Comparison of ENCODE assay signal across 8 mouse cellular contexts in the genomic region with DNA sequence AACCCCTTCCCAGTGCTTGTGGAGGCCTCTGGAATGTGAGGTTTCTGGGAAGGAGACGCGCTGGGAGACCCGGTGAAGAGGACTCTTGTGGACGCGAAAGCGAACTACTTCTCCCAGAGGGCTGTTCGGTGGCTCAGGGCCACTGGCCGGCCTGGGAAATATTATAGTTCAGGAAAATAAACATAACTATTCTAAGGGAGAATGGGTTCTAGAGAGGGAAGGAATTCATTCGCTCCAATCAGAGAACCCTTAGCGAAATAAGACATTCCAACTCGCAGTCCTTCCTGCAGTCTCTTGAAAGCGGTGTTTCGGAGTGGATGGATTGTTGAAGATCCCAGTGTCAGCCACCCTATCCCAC. TPM values are rescaled to one million over a fixed set of nuclear protein-coding genes. Genes with fewer than 3 reads are reported as not detected.
DNase-seq lines count a peak whose midpoint lies in the region; ATAC-seq and TF ChIP-seq lines count a peak whose summit lies in the region.

No protein-coding gene starts in this region.

- H3K27ac ChIP-seq in heart, postnatal 0 days (ENCODE audit: low read depth), result peak overlapping the region; percentile 99
- peak overlapping the region; percentile 93 for H3K27ac ChIP-seq in brown adipose tissue, adult 24 weeks (replicated peaks; ENCODE audit: low read depth, low read length)
- H3K27ac ChIP-seq in midbrain, embryonic 14.5 days (replicated peaks; ENCODE audit: low read depth, low read length), result peak overlapping the region; percentile 100

- DNase-seq in heart, postnatal 0 days (ENCODE audit: low spot score), result peak; percentile 63
- no peak for DNase-seq in heart, adult 9 months (ENCODE audit: low spot score in 2 of 2)
- DNase-seq in hindlimb bud, embryonic 11.5 days (ENCODE audit: extremely low spot score, low read depth, low spot score), result peak; percentile 44
- DNase-seq in midbrain, embryonic 14.5 days, result no peak
- no peak for DNase-seq in adrenal gland, postnatal 25 days
- no peak for DNase-seq in adrenal gland, postnatal 4 days (ENCODE audit: low spot score in 2 of 2)
- DNase-seq in spleen, postnatal 4 days (ENCODE audit: low spot score in 2 of 2), result no peak

- no peaks in the 10 kb centered on the region for H3K27me3 ChIP-seq in heart, postnatal 0 days (ENCODE audit: control insufficient read depth, insufficient read depth, low read length)
- no peaks in the 10 kb centered on the region for H3K27me3 ChIP-seq in midbrain, embryonic 14.5 days (ENCODE audit: control insufficient read depth, insufficient read depth, low read length)

- H3K4me1 ChIP-seq in heart, postnatal 0 days (ENCODE audit: control insufficient read depth, insufficient read depth), result peaks cover 8% of the 10 kb centered on the region
- peaks cover 4% of the 10 kb centered on the region; the same call in 1 of the 2 replicates for H3K4me1 ChIP-seq in brown adipose tissue, adult 24 weeks (ENCODE audit: control insufficient read depth, insufficient read depth, insufficient read length, low read length)
- peaks cover 9% of the 10 kb centered on the region for H3K4me1 ChIP-seq in midbrain, embryonic 14.5 days (ENCODE audit: control insufficient read depth, insufficient read depth, low read length)

- TF ChIP-seq EP300 in heart, postnatal 0 days (IDR thresholded peaks at IDR 0.05; ENCODE audit: low read depth), result no peak

- H3K36me3 ChIP-seq in heart, postnatal 0 days (replicated peaks; ENCODE audit: control insufficient read depth, insufficient read depth, low read length), result no peaks in the 10 kb centered on the region; the same call in 1 of the 2 replicates
- H3K36me3 ChIP-seq in midbrain, embryonic 14.5 days (ENCODE audit: control insufficient read depth, insufficient read depth, low read length), result no peaks in the 10 kb centered on the region

- H3K9ac ChIP-seq in heart, postnatal 0 days (replicated peaks; ENCODE audit: low read depth, low read length), result peak overlapping the region; percentile 89
- peak overlapping the region; percentile 97 for H3K9ac ChIP-seq in midbrain, embryonic 14.5 days (replicated peaks; ENCODE audit: low read length)

- TF ChIP-seq CTCF in heart, postnatal 0 days (IDR thresholded peaks at IDR 0.05; ENCODE audit: low read depth), result no peak

- peak; percentile 57 for ATAC-seq in heart, postnatal 0 days (ENCODE audit: insufficient read depth, low read depth)
- ATAC-seq in midbrain, embryonic 14.5 days (ENCODE audit: low FRiP score, low TSS enrichment), result peak; percentile 68

- WGBS in heart, postnatal 0 days, result under 1% methylated on average over 13 of the region's 13 CpGs
- WGBS in midbrain, embryonic 14.5 days, result under 1% methylated on average over 13 of the region's 13 CpGs

- peak overlapping the region; percentile 91 for H3K4me2 ChIP-seq in heart, postnatal 0 days (ENCODE audit: low read depth, low read length)
- H3K4me2 ChIP-seq in midbrain, embryonic 14.5 days (ENCODE audit: low read length), result peak overlapping the region; percentile 77

- peak overlapping the region; percentile 99 for H3K4me3 ChIP-seq in heart, postnatal 0 days (ENCODE audit: low read depth, low read length)
- peak overlapping the region; percentile 85 for H3K4me3 ChIP-seq in brown adipose tissue, adult 24 weeks (ENCODE audit: insufficient read depth, low read depth, low read length)
- H3K4me3 ChIP-seq in midbrain, embryonic 14.5 days (replicated peaks; ENCODE audit: low read depth, low read length), result peak overlapping the region; percentile 87

- no peaks in the 10 kb centered on the region for H3K9me3 ChIP-seq in heart, postnatal 0 days (replicated peaks; ENCODE audit: control insufficient read depth, low read length)
- H3K9me3 ChIP-seq in midbrain, embryonic 14.5 days (ENCODE audit: control insufficient read depth, low read length), result no peaks in the 10 kb centered on the region

RNA-seq across cellular contexts. Expression of gene Dnajb12, which starts 0.7 kb away (rescaled TPM):
- 48.5 and 50.0 TPM in 2 replicates for total RNA-seq in heart, postnatal 0 days (2014; rRNA removed; ENCODE audit: low replicate concordance)
- polyA plus RNA-seq in heart, postnatal 0 days (2015; fragmentation: Nextera tagmentation; extraction: Ambion mirVana), result 18.4 and 18.5 TPM in 2 replicates
- polyA plus RNA-seq in brown adipose tissue, adult 24 weeks (2012; ENCODE audit: insufficient read depth, insufficient read length, missing spikeins), result 21.7 and 21.9 TPM in 2 replicates
- 15.9 and 20.5 TPM in 2 replicates for polyA plus RNA-seq in midbrain, embryonic 14.5 days (2014; fragmentation: Nextera tagmentation; extraction: Ambion mirVana)
- total RNA-seq in adrenal gland, postnatal 25 days (2021), result 65.1 and 69.2 TPM in 2 replicates
- total RNA-seq in adrenal gland, postnatal 4 days (2021), result 10 to 100 TPM; 63.9 to 66.3 TPM

Comparison
In these comparisons a context has a peak if more than half of its experiments do, and no peak if none do; other contexts are left out.
1. DNase-seq: peak in heart, postnatal 0 days (single experiment) and hindlimb bud, embryonic 11.5 days (single experiment); none in heart, adult 9 months (0 of 2), midbrain, embryonic 14.5 days (single experiment), adrenal gland, postnatal 25 days (single experiment), adrenal gland, postnatal 4 days (0 of 2) and spleen, postnatal 4 days (0 of 2).
2. Peak in every context shown above with its lines, with median percentiles within 50 percentile points of each other: H3K27ac ChIP-seq and H3K4me3 ChIP-seq.